Mouse (Mus musculus): ENCODE measurements at regions not wholly inside any gene's neighbourhood (a gene's known extent, or its start where the extent isn't known, plus 50 kb on each side); places are given as distances from the start of the nearest gene placed in this dataset.

GRCm38 (mm10) chr1:73456359-73457062 is 440.8 kb upstream of the Tnp1 start:
- no peak for DNase-seq (ENCODE audit: low spot score in 2 of 2)

GRCm38 (mm10) chr1:73444216-73444890 is 428.6 kb upstream of the Tnp1 start:
- DNase-seq (ENCODE audit: low spot score in 2 of 2): no peak

GRCm38 (mm10) chr1:73438385-73438784 is 422.7 kb upstream of the Tnp1 start:
- no peak for DNase-seq (ENCODE audit: low spot score in 2 of 2)

DNA sequence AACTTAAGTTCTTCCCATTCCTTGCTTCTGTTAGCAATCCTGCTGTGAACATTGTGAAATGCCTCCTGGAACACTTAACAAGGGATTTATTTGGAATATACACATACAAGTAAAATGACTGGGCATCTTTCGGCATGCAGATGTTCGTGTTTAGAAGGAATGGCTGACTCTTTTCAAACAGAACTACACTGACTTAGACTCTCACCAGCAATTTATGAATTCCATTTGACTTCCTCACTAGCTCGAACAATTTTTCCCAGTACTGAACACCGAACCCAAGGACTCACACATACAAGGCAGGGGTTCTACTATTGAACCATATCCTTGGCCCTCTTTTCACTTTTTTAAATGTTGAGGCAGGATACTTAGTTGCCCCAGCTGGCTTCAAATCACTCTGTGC is 412.4 kb upstream of the Tnp1 start:
- no peak for DNase-seq (ENCODE audit: low spot score in 2 of 2)

DNA sequence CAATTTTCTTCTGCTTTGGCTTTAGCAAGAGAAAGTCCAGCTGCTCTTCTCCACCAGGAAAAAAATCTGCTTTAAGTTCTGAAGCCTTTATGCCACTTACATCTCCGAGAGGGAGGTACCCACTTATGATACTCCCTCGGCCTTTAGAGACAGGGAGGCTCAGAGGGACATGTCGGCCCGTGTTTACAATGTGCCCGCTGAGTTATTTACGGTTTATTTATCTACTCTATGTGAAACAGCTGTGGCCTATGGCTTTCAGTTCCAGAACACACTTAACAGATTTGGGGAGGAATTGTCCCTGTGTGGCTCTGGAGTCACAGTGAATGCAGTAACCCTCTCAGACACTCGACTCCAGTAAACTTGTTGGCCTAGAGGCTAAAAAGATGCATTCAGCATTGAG is 409.3 kb upstream of the Tnp1 start:
- no peak for DNase-seq (ENCODE audit: low spot score in 2 of 2)

DNA sequence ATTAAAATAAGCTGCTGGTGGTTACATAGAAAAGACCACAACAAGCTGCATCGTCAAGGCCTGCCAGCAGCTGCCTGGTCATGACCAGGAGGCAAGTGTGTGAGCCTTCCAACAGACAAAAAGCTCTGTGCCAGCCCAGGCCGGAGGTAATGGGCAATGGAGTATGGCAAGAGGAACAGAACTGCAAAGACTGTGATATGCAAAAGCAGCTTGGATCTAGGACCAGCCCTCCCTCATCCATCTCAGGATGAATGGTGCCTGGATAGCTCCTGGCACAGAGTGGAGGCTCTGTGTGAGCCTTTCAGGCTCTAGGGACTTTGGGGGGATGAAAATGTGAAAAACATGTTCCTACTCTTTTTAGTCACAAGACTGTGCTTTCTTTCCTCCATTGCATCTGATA is 402.5 kb upstream of the Tnp1 start:
- DNase-seq (ENCODE audit: low spot score in 2 of 2): no peak

DNA sequence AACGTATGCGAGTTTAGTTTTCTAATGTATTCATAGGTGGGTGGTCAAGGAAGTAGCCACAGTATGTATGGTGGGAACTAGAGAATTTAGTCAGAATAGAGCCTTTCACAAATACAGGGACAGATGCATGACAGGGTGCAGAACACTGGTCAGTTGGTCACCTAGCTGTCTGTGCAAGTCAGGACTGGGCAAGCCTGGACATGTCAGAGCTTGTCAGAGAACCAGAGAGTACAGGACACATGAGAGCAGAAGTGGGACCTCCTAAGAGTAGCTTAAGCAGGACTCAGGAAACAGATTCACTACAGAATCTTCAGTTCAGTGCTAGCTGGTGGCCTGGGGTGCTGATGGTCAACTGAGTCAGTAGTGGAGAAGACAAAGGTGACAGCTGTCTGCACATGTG is 395.7 kb upstream of the Tnp1 start:
- DNase-seq (ENCODE audit: low spot score in 2 of 2): no peak

DNA sequence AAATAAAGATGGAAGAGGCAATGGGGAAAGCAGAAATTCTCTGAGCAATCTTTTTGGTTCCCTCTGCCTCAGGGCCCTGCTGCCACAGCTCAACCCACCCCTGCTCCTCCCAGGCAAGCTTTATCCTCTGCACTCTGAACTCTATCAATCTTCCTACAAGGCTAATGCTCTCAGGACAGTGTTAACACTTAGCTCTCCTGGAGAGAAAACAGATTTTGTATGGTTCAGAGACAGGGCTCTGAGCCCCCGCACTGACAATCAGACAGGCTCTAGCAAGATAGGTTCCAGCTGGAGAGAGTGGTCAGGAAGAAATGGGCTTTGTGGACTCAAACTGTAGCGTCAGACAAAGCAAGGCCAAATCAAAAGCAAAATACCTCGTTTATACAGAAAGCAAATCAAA is 383.5 kb upstream of the Tnp1 start:
- DNase-seq (ENCODE audit: low spot score in 2 of 2): no peak

DNA sequence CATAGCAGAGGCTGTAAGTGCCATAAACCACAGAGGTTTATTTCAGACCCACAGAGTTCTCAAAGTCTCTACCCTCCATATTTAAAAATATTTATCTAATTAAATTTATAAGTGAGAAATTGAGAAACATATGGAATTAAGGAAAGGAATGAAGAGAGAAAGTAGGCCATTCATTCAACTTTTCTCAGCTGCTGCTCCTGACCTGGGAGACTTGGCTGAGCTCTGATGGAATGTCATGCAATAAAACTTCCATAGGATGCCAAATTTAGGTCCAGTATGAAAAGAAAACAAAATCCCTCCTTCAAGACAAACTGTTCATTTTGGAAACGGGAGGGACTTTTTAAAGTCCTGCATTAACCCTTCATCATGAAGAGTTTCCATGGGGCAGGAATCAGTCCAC is 379.3 kb upstream of the Tnp1 start:
- DNase-seq (ENCODE audit: low spot score in 2 of 2): no peak

DNA sequence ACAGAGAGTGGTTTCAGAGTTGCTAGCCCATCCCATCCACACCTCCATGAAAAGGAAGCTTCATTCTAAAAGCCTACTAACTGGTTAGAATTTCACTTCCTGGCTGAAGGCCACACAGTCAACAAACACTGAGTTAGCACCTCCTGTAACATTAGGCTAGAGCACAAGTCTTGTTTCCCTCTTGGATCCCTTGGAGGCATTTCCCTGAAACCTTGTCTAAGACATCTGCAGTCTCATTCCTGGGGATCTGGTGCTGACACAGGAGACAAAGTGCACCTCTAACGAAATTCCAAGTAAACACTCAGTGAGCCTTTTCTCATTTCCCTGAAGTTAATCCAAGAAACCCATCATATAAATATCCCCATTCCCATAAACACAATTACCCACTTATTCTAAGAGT is 378.8 kb upstream of the Tnp1 start:
- DNase-seq (ENCODE audit: low spot score in 2 of 2): no peak

GRCm38 (mm10) chr1:73392077-73392476 is 376.4 kb upstream of the Tnp1 start:
- DNase-seq (ENCODE audit: low spot score in 2 of 2): no peak

- no peak for DNase-seq (ENCODE audit: low spot score in 2 of 2)
Observed at GRCm38 (mm10) chr1:73389976-73390375, 374.3 kb upstream of the Tnp1 start.

DNA sequence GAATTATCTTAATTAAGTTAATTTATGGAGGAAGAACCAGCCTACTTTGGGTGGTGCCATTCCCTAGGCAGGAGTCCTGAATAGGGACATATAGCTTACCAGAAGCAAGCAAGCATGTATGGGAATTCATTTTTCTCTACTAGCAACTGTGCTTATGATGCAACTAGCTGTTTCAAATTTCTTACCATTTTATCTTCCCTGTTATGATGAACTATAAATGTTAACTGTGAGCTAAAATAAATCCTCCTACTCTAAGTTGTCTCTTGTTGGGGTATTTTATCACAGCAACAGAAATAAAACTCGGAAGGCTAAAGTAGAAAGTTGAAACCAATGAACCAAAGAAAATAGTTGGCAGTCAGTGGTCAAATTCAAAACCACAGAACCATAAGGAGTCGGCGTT is 373.5 kb upstream of the Tnp1 start:
- DNase-seq (ENCODE audit: low spot score in 2 of 2): no peak

DNA sequence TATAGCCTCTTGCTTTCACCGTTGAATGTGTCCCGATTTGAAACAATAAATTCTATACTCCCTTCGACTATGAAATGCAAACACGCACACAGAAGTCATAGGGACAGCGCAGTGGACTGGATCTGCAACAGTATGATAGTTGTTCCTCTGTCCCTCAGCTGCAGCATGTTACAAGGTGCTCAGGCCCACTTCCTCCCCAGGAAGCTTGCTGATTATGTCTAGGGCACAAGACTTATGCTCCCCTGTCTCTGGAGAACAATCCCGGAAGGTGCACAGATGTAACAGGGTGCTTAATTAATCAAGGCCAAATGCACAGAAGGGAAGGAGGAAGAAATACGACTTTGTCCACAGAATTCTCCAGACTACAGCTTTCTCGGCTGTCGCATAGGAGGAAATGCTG is 365.9 kb upstream of the Tnp1 start:
- no peak for DNase-seq (ENCODE audit: low spot score in 2 of 2)

DNA sequence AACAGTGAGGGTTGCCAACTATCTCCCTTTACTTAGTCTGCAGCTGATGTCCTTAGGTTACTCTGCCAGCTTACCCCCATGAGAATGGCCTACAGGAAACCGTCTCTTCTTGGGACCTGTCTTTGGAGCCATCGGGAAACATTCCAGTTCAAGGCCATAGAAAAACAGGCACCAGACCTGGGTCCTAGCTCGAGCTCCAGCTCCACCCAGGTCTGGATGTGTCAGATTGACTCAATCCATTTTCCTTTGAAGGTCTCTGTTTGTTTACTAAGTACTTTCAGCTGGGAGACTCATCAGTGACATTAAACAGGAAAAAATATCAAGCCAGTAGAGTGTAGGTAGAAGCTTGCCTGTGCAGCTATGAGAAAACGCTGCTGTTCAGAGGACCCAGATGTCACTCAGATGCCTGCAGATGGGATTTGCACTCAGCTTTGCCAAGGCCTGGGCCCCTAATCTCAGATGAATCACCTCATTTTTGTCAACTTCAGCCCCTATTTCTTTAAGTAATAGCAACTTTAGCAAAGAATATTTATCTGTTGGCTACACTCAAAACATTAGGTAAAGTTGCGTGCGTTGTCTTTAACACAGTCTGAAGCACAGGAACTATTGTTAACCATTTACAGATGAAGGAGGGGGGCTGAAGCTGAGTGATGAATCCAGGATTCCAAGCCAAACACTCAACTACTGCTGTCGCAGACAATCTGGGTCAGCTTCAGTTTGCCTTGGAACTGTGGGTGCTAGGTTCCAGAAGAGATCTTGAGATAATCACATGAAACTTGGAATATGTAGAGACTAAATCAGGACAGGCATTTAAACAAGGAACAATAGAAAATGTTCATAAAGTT is 359.0 kb upstream of the Tnp1 start:
- no peak for DNase-seq (ENCODE audit: low spot score in 2 of 2)

GRCm38 (mm10) chr1:73368222-73368621 is 352.5 kb upstream of the Tnp1 start:
- no peak for DNase-seq (ENCODE audit: low spot score in 2 of 2)

- DNase-seq (ENCODE audit: low spot score in 2 of 2): no peak
Observed at GRCm38 (mm10) chr1:73365842-73366241, 350.1 kb upstream of the Tnp1 start.

- DNase-seq (ENCODE audit: low spot score in 2 of 2): no peak
Observed at GRCm38 (mm10) chr1:73364300-73364683, 348.6 kb upstream of the Tnp1 start.

GRCm38 (mm10) chr1:73363549-73364299 is 348.0 kb upstream of the Tnp1 start:
- peak; percentile 13 to 17 for DNase-seq (ENCODE audit: low spot score in 2 of 2)

DNA sequence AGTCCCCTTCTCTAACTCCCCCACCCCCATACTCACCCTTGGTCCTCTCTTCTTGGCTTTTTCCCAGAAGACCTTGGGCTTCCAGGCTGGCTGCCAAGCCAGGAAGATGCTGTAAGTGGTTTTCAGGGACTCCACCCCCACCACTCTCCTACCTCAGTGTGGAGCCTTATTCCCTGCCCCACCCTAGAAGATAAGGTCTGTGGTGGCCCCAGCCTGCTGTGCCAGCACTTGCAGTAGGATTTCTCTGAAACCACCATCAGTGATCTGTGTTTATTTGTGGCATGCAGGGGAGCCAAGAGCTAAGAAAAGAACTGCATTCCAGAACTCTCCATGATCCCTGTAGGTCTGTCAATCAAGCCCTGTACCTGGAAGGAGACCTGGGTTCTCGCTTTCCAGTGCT is 346.4 kb upstream of the Tnp1 start:
- no peak for DNase-seq (ENCODE audit: low spot score in 2 of 2)

GRCm38 (mm10) chr1:73361300-73361699 is 345.6 kb upstream of the Tnp1 start:
- DNase-seq (ENCODE audit: low spot score in 2 of 2): no peak

DNA sequence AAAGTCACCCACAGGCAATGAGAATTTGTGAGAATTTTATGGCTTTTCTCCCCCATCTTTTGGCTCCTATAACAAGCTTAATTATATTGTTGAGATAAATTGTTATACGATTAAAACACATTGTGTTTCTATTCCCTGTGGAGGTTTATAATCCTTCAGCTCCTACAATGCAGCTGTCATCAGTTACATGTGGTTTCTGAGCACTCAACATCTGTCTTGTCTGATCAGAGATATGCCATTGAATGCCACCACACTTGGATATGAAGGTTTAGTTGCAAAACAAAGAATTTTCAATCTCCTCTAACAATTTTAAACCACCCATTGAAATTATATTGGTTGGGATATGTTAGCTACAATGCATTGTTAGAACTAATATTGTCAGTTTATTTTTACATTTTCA is 338.7 kb upstream of the Tnp1 start:
- DNase-seq (ENCODE audit: low spot score in 2 of 2): no peak

Measured in frontal cortex, postnatal 36 days (tissue).